Mouse (Mus musculus): Measurements from ENCODE around the gene Pop7.
A peak's percentile ranks its signal among the peaks of the same experiment; 100 is the strongest.

The Pop7 gene

GRCm38 (mm10) chr5:137501709-137502666, at the start of gene Pop7:
Pop7 (minus strand) TSS chr5:137502518.
- DNase-seq (ENCODE audit: low spot score) = peak; percentile 100

- DNase-seq (ENCODE audit: low spot score) = no peak
These were observed 48.8 kb upstream of the Pop7 start for GRCm38 (mm10) chr5:137551119-137551518.

GRCm38 (mm10) chr5:137549840-137550239, 47.5 kb upstream of the Pop7 start:
- DNase-seq (ENCODE audit: low spot score) = no peak

GRCm38 (mm10) chr5:137545596-137545995, 43.3 kb upstream of the Pop7 start:
- DNase-seq (ENCODE audit: low spot score) = no peak

- no peak for DNase-seq (ENCODE audit: low spot score)
These were observed 42.6 kb upstream of the Pop7 start for GRCm38 (mm10) chr5:137544926-137545325.

GRCm38 (mm10) chr5:137541768-137542540, 39.6 kb upstream of the Pop7 start:
- DNase-seq (ENCODE audit: low spot score) = no peak

- DNase-seq (ENCODE audit: low spot score) = no peak
These were observed 38.7 kb upstream of the Pop7 start for GRCm38 (mm10) chr5:137540991-137541390.

- no peak for DNase-seq (ENCODE audit: low spot score)
These were observed 37.0 kb upstream of the Pop7 start for GRCm38 (mm10) chr5:137539291-137539801.

GRCm38 (mm10) chr5:137537461-137537860, 35.1 kb upstream of the Pop7 start:
- no peak for DNase-seq (ENCODE audit: low spot score)

GRCm38 (mm10) chr5:137535318-137535717, 33.0 kb upstream of the Pop7 start:
- DNase-seq (ENCODE audit: low spot score) = no peak

GRCm38 (mm10) chr5:137534762-137535161, 32.4 kb upstream of the Pop7 start:
- DNase-seq (ENCODE audit: low spot score) = no peak

- peak; percentile 97 for DNase-seq (ENCODE audit: low spot score)
These were observed 31.0 kb upstream of the Pop7 start, which contains the start of the genes Epo and Gnb2 for GRCm38 (mm10) chr5:137533117-137533827. Epo (minus strand) TSS chr5:137533242. Gnb2 (minus strand) TSS chr5:137533510.

- DNase-seq (ENCODE audit: low spot score) = no peak
These were observed 30.4 kb upstream of the Pop7 start for GRCm38 (mm10) chr5:137532808-137533116.

- no peak for DNase-seq (ENCODE audit: low spot score)
These were observed 30.0 kb upstream of the Pop7 start for GRCm38 (mm10) chr5:137532131-137532807.

- DNase-seq (ENCODE audit: low spot score) = no peak
These were observed 29.3 kb upstream of the Pop7 start for GRCm38 (mm10) chr5:137531414-137532130.

- DNase-seq (ENCODE audit: low spot score) = no peak
These were observed 28.5 kb upstream of the Pop7 start for GRCm38 (mm10) chr5:137530588-137531413.

- DNase-seq (ENCODE audit: low spot score) = no peak
These were observed 27.8 kb upstream of the Pop7 start for GRCm38 (mm10) chr5:137530075-137530474.

- DNase-seq (ENCODE audit: low spot score) = no peak
These were observed 27.1 kb upstream of the Pop7 start for GRCm38 (mm10) chr5:137529221-137529995.
